Mouse (Mus musculus): ENCODE measurements around the gene Pakap.

GRCm38 (mm10) chr4:57846381-57846990 lies 278.5 kb downstream of the Pakap start:
- no peak for TF ChIP-seq CTCF (IDR thresholded peaks at IDR 0.05; ENCODE audit: insufficient read depth, low read depth, low read length)
- no peak for TF ChIP-seq POLR2A (IDR thresholded peaks at IDR 0.05; ENCODE audit: insufficient read depth, low read depth, low read length)
